Mouse (Mus musculus) stomach, embryonic 15.5 days (tissue): Measurements from ENCODE around the gene Got1. TPM values are rescaled to one million over a fixed set of nuclear protein-coding genes. Genes with fewer than 3 reads are reported as not detected.

ENCODE experiments used
- ATAC-seq: fragments of 200-750 bp; cut with Nextera tagmentation; 2 replicates; pipeline ENCODE4 v1.8.0; 2017; ENCODE audit warnings: low read depth, moderate number of reproducible peaks, moderate TSS enrichment; ENCODE audit not compliant: insufficient read depth, low FRiP score
- H3K27ac ChIP-seq: fragments of 300-500 bp; sonication (generic); 2 replicates; pipeline ENCODE4 v1.5.1; 2015; ENCODE audit warnings: mild to moderate bottlenecking, inconsistent platforms
- H3K27me3 ChIP-seq: fragments of 300-500 bp; sonication (generic); replicated peaks from 2 replicates; pipeline ENCODE4 v1.6.1; 2015; ENCODE audit warnings: inconsistent platforms
- H3K36me3 ChIP-seq: fragments of 300-500 bp; sonication (generic); 2 replicates; pipeline ENCODE4 v1.6.1; 2015; ENCODE audit warnings: inconsistent platforms
- H3K4me1 ChIP-seq: fragments of 300-500 bp; sonication (generic); 2 replicates; pipeline ENCODE4 v1.6.1; 2015; ENCODE audit warnings: inconsistent platforms
- H3K4me2 ChIP-seq: fragments of 300-500 bp; sonication (generic); 2 replicates; pipeline ENCODE4 v1.6.1; 2015; ENCODE audit warnings: mild to moderate bottlenecking, inconsistent platforms
- H3K4me3 ChIP-seq: fragments of 300-500 bp; sonication (generic); replicated peaks from 2 replicates; pipeline ENCODE4 v1.5.1; 2015; ENCODE audit warnings: inconsistent platforms
- H3K9ac ChIP-seq: fragments of 300-500 bp; sonication (generic); 2 replicates; pipeline ENCODE4 v1.6.1; 2015; ENCODE audit warnings: inconsistent platforms
- H3K9me3 ChIP-seq: fragments of 300-500 bp; sonication (generic); 2 replicates; pipeline ENCODE4 v1.6.1; 2016; ENCODE audit warnings: inconsistent platforms
- WGBS: fragments of 180-500 bp; shearing (Covaris S2); methylation state at CpG from one replicate; pipeline ENCODE4 v1.1.7; 2015; 5-methylcytosine and 5-hydroxymethylcytosine counted together
- polyA plus RNA-seq: library from polyadenylated mRNA; unstranded; fragments of >200 nt; fragmentation: Nextera tagmentation; extraction: Ambion mirVana; gene quantifications from 2 replicates; pipeline ENCODE4 v1.2.1, GENCODE M21; 2015

The Got1 gene
- polyA plus RNA-seq, 1 experiment from 2014 or later: 33.7 TPM

DNA sequence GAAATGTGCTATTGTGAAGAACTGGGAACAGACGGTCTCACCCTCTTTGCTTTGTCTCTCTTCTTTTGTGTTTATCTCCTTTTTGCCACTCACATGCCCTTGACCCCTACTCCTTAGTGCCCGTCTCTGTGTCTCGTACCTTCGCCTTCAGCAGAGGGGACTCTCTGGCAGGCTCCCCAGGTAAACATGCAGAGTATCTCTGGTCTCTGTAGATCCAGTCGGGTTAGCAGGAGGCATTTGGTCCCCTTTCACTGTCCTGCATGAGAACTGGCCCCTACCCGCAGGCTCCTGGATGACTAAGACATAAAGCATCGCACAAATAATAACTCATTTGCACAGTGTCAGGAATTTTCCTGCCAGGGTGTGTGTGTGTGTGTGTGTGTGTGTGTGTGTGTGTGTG, 48.3 kb downstream of the Got1 start:
- Histone ChIP-seq H3K9ac (no peak overlapping the region), H3K4me1 (no peaks in the 10 kb centered on the region), H3K4me2 (no peak overlapping the region), H3K4me3 (no peak overlapping the region), H3K27me3 (no peaks in the 10 kb centered on the region), H3K36me3 (no peaks in the 10 kb centered on the region), H3K9me3 (no peaks in the 10 kb centered on the region), H3K27ac (no peak overlapping the region)
- 60% methylated on average over 7 of the region's 7 CpGs for WGBS
- no peak for ATAC-seq

DNA sequence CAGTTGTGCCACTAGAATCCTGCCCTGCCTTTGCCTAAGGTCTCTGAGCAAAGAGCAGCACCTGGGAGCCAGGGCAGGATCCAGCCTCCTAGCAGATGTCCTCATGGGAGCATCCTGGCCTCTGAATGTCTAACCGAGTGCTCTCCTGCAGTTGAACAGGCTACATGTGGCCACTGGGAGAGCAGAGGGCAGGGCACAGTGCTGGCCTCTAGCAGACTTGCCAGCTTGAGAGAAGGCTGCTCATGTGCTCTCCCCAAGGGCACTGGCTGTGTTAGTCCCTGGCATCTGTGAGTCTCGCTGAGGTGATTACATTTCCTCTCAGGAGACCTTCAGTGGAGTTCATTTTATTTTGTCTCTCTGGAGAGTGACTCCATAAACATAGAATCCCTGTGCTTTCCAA, 48.8 kb downstream of the Got1 start:
- no peaks in the 10 kb centered on the region for H3K36me3 ChIP-seq
- H3K4me3 ChIP-seq: no peak overlapping the region
- no peak for ATAC-seq
- 42% methylated on average over 2 of the region's 2 CpGs for WGBS
- no peak overlapping the region for H3K27ac ChIP-seq
- no peak overlapping the region for H3K9ac ChIP-seq
- H3K9me3 ChIP-seq: no peaks in the 10 kb centered on the region
- H3K4me2 ChIP-seq: no peak overlapping the region
- no peaks in the 10 kb centered on the region for H3K4me1 ChIP-seq
- H3K27me3 ChIP-seq: no peaks in the 10 kb centered on the region

DNA sequence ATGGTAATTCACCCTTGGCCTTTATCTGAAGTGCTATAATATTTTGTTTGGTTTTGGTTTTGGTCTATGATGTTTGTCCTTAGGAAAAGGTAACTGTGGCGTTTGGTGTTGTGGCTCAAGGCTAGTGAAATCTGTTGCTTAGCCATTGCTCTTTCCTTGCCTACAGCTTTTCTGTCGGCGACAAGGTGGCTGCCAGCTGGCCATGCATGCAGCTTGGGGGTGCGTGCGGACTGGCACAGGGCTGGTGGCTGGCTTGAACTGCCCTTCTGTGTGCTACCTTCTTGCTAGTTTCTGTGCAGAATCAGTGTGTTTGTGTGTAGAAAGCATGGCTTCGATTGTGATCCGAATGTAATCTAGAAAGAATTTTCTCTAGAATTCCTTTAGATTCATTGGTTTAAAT, 51.6 kb downstream of the Got1 start:
- no peak overlapping the region for H3K9ac ChIP-seq
- H3K36me3 ChIP-seq: no peaks in the 10 kb centered on the region
- H3K27ac ChIP-seq: no peak overlapping the region
- WGBS: 93% methylated on average over 7 of the region's 7 CpGs
- no peaks in the 10 kb centered on the region for H3K4me1 ChIP-seq
- H3K4me2 ChIP-seq: no peak overlapping the region
- no peaks in the 10 kb centered on the region for H3K9me3 ChIP-seq
- no peak for ATAC-seq
- H3K4me3 ChIP-seq: no peak overlapping the region
- H3K27me3 ChIP-seq: no peaks in the 10 kb centered on the region

DNA sequence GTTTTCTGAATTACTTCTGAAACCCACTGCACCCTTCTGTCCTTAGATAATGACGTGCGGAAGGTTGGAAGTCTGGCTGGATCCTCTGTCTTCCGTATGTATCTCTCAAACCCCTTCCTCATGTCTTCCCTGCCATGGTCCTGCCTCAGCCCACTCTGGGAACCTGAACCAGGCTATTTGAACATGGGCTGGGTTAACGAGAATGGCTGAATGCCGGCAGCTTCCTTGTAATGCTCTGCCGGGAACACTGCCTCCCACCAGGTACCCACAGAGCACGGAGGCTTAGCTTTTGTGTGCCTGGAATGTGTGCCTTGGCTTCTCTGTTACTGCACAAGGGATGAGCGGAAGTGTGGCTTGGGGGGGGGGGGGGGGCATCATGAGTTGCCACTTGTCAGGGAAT, 52.1 kb downstream of the Got1 start:
- ATAC-seq: no peak
- WGBS: 83% methylated on average over 8 of the region's 8 CpGs

DNA sequence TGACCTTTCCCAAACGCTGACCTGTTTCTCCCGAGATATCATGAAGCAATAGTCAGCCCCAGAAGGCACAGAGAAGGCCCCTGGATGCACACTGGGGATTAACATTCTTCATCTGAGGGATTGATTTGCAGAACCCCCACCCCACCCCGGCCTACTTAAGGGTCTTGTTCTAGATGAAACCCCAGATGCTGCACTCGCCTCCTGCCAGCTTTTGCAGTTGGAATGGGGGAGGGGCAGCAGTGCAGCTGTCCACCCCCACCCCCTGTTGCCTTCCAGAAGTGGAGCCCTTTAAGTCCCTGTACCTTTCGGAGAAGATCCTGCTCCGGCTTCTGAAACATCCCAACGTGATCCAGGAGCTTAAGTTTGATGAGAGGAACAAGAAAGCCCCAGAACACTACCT, 55.1 kb downstream of the Got1 start:
- Histone ChIP-seq H3K4me3 (no peak overlapping the region), H3K27ac (no peak overlapping the region), H3K36me3 (no peaks in the 10 kb centered on the region), H3K9me3 (no peaks in the 10 kb centered on the region), H3K9ac (no peak overlapping the region), H3K4me1 (no peaks in the 10 kb centered on the region), H3K27me3 (no peaks in the 10 kb centered on the region), H3K4me2 (no peak overlapping the region)
- ATAC-seq: no peak
- WGBS: 51% methylated on average over 7 of the region's 7 CpGs

More for the DNA sequence above, 52.1 kb downstream of the Got1 start:
- no peak overlapping the region for H3K4me2 ChIP-seq
- no peaks in the 10 kb centered on the region for H3K9me3 ChIP-seq
- no peaks in the 10 kb centered on the region for H3K27me3 ChIP-seq
- H3K4me3 ChIP-seq: no peak overlapping the region
- no peaks in the 10 kb centered on the region for H3K4me1 ChIP-seq
- H3K27ac ChIP-seq: no peak overlapping the region
- H3K36me3 ChIP-seq: no peaks in the 10 kb centered on the region
- H3K9ac ChIP-seq: no peak overlapping the region

DNA sequence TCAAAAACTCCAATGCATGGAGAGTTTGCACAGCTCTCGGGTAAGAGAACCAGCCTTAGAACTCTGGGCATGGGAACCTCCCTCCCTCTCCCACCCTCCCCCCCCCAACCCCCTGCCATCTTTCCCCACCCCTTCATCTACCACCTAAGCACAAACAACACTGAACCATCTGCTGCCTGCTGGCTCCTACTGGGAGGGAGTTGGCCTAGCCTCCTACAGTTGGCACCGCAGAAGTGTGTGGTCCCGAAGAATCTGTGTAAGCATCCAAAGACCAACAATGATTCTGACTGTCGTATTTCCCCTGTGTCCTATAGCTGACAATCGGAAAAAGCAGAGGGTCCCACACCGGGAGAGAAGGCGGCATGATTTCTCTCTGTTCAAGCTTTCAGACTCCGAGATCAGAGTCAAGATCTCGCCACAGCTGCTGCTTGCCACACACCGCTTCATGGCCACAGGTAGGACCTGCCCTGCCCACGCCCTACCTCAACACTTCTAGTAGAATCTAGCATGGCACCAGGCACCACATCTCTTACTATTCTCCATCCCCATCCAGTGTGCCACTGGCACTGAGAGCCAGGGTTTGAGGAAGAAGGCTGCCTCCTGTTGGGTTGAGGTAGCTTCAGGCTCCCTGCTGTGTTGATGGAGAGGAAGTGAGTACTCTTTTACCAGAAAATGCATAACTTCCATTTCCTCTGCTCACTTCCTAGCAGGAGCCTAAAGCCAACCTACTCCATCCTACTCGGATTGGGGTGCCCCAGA, 56.3 kb downstream of the Got1 start:
- no peak overlapping the region for H3K9ac ChIP-seq
- H3K27me3 ChIP-seq: no peaks in the 10 kb centered on the region
- no peak overlapping the region for H3K4me2 ChIP-seq
- WGBS: 79% methylated on average over 12 of the region's 12 CpGs
- ATAC-seq: no peak
- no peak overlapping the region for H3K4me3 ChIP-seq
- H3K27ac ChIP-seq: no peak overlapping the region
- H3K9me3 ChIP-seq: no peaks in the 10 kb centered on the region
- no peaks in the 10 kb centered on the region for H3K4me1 ChIP-seq
- H3K36me3 ChIP-seq: no peaks in the 10 kb centered on the region

DNA sequence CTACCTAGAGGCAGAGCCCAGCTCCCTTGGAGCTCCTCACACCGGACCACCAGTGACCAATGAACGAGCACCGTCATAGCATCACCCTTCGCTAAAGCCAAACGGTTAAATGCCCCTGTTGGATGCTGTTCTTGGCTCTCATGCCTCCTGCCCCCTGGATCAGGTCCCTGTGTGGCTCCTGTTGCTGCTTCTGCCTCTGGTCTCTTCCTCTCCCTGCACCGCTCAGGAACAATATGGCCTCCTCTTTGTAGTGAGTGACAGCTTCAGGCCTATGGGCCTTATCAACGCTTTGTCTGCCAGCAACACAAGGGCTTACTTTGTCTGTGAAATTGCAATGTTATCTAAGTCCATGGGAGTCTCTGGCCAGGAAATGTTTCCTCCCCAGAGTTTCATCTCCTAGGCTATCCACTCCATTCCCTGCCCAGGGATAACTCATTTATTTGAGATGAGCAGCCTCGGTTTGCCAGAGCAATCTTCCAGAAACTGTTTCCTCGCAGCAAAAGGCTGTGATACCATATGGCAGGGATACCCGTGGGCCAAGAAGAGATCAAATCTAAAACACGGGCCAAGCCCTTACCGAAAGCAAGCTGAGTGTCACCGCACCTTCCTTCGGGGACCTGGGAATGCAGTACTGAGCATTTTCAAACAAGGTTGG, 58.7 kb downstream of the Got1 start:
- no peak overlapping the region for H3K27ac ChIP-seq
- 91% methylated on average over 14 of the region's 14 CpGs for WGBS
- H3K9me3 ChIP-seq: no peaks in the 10 kb centered on the region
- ATAC-seq: no peak
- H3K9ac ChIP-seq: no peak overlapping the region
- no peaks in the 10 kb centered on the region for H3K4me1 ChIP-seq
- H3K4me2 ChIP-seq: no peak overlapping the region
- H3K4me3 ChIP-seq: no peak overlapping the region
- H3K27me3 ChIP-seq: no peaks in the 10 kb centered on the region
- no peaks in the 10 kb centered on the region for H3K36me3 ChIP-seq

DNA sequence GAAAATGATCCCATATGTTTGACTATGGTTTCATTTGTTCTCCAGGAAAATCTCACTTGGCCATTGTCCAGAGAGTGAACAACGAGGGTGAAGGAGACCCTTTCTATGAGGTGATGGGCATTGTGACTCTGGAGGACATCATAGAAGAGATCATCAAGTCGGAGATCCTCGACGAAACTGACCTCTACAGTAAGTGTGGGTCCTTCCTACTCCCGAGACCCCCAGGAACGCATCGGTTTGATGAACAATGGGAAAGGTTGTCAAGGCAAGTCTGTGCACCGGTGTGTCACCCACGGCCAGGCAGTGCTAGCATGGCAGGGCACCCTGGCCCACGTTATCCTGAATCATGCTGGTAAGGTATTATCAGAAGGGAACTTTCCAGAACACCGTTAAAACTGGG, 59.3 kb downstream of the Got1 start:
- Histone ChIP-seq H3K27ac (no peak overlapping the region), H3K27me3 (no peaks in the 10 kb centered on the region), H3K4me1 (no peaks in the 10 kb centered on the region), H3K9ac (no peak overlapping the region), H3K4me3 (no peak overlapping the region), H3K4me2 (no peak overlapping the region), H3K9me3 (no peaks in the 10 kb centered on the region), H3K36me3 (no peaks in the 10 kb centered on the region)
- no peak for ATAC-seq
- 92% methylated on average over 11 of the region's 11 CpGs for WGBS

DNA sequence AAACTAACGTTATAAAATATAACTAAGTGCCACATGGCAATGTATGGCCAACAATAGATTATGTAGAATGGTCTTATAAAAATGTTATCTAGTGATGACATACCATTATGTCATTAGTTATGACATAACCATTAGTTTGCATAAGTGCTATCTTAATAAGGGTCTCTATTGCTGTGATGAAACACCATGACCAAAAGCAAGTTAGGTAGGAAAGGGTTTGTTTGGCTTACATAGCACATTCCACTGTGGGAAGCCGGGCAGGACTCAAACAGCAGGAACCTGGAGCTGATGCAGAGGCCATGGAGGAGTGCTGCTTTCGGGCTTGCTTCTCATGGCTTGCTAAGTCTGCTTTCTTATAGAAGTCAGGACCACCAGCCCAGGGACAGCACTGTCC, 60.1 kb downstream of the Got1 start:
- 74% methylated on average over 3 of the region's 3 CpGs for WGBS
- no peak overlapping the region for H3K27ac ChIP-seq
- no peak overlapping the region for H3K4me2 ChIP-seq
- no peaks in the 10 kb centered on the region for H3K27me3 ChIP-seq
- ATAC-seq: no peak
- H3K9me3 ChIP-seq: no peaks in the 10 kb centered on the region
- H3K36me3 ChIP-seq: no peaks in the 10 kb centered on the region
- no peaks in the 10 kb centered on the region for H3K4me1 ChIP-seq
- no peak overlapping the region for H3K9ac ChIP-seq
- H3K4me3 ChIP-seq: no peak overlapping the region

DNA sequence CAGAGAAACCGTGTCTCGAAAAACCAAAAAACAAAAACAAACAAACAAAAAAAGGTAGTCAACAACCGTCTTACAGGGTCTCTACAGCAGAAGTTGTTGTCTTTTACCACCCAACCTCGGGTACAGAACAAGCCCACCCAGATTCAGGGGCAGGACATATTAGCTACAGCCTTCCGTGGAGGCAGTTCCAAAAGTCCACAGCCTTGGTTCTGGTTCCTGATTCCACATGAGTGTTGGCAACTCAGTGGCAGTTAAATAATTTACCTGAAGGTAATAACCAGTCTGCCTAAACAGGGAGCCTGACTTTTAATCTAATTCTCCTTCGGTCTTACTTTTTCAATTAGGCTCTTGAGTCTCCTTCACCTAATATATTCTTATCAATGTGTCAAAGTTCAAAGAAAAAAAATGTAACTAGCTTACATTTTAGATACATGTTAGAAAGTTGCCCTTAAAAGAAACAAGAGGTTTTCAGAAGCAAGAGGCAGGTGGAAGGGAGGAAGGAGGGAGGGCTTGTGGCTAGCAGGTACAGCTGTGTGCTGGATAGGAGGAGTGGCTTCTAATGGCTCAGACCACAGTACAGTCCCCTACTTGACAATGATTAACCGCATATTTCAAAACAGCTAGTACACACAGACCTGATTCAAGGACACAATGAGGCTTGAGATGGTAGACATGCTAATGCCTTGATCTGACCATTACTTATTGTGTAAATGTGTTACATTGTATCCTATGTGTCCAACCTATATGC, 60.7 kb downstream of the Got1 start:
- Histone ChIP-seq H3K36me3 (no peaks in the 10 kb centered on the region), H3K4me3 (no peak overlapping the region), H3K4me1 (no peaks in the 10 kb centered on the region), H3K4me2 (no peak overlapping the region), H3K9me3 (no peaks in the 10 kb centered on the region), H3K9ac (no peak overlapping the region), H3K27me3 (no peaks in the 10 kb centered on the region), H3K27ac (no peak overlapping the region)
- WGBS: 85% methylated on average over 7 of the region's 7 CpGs
- ATAC-seq: peak; percentile 65; the same call in 1 of the 2 replicates

DNA sequence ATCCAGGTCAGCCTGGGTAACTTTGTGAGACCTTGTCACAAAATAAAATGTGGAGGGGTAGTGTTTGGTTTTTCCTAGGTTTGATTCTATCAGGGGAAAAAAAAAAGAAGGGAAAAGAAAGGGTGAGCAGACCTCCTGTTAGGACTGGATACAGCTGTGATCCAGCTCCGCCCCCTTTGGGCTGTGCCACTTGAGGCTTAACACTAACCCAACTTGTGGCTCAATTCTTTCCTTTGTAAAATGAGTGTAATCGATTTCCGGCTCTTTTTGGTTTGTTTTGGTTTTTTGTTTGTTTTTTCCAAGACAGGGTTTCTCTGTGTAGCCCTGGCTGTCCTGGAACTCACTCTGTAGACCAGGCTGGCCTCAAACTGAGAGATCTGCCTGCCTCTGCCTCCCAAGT, 62.3 kb downstream of the Got1 start:
- no peak for ATAC-seq
- Histone ChIP-seq H3K9ac (no peak overlapping the region), H3K4me2 (no peak overlapping the region), H3K36me3 (no peaks in the 10 kb centered on the region), H3K9me3 (no peaks in the 10 kb centered on the region), H3K4me3 (no peak overlapping the region), H3K27ac (no peak overlapping the region), H3K27me3 (no peaks in the 10 kb centered on the region), H3K4me1 (no peaks in the 10 kb centered on the region)
- 86% methylated on average over 3 of the region's 3 CpGs for WGBS

DNA sequence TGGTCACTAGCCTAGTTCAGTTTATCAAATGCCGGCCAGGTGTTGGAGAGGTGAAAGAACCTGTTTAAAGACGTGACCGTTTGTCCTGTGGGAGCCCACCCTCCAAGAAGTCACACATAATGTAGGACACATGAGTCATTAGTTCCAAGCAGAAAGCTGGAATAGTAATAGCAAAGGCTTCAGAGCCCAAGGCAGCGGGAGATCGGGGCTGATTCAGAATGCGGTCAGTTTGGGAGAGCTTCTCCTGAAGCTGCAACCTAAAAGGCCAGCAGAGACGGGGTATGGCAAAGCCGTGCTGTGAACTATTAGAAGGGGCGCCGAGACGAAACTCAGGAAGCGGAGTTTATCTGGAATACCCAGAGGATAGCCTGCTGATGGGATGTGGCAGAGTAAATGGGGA, 63.9 kb downstream of the Got1 start:
- Histone ChIP-seq H3K9me3 (no peaks in the 10 kb centered on the region), H3K4me2 (no peak overlapping the region), H3K4me3 (no peak overlapping the region), H3K4me1 (no peaks in the 10 kb centered on the region), H3K36me3 (no peaks in the 10 kb centered on the region), H3K9ac (no peak overlapping the region), H3K27me3 (no peaks in the 10 kb centered on the region), H3K27ac (no peak overlapping the region)
- WGBS: 87% methylated on average over 12 of the region's 12 CpGs
- ATAC-seq: no peak
